Mouse (Mus musculus) heart, adult 2 months (tissue): ENCODE measurements around the gene Dctpp1.

Experiments used
- CTCF ChIP-seq: fragments of 200-600 bp; IDR thresholded peaks from 2 replicates; pipeline ENCODE4 v1.8.1; 2022; ENCODE audit warnings: antibody characterized with exemption, mild to moderate bottlenecking, moderate library complexity
- EP300 ChIP-seq: fragments of 200-500 bp; IDR thresholded peaks from 2 replicates; pipeline ENCODE4 v1.6.1; 2011; ENCODE audit warnings: low read depth, low read length, control low read depth; ENCODE audit not compliant: insufficient read depth
- POLR2A ChIP-seq: fragments of 200-500 bp; IDR thresholded peaks from 2 replicates; pipeline ENCODE4 v1.6.1; 2011; ENCODE audit warnings: mild to moderate bottlenecking, low read depth, low read length, control low read depth; ENCODE audit not compliant: insufficient read depth

GRCm38 (mm10) chr7:127225147-127225995 is 35.1 kb downstream of the Dctpp1 start:
- TF ChIP-seq CTCF (no peak), EP300 (no peak), POLR2A (no peak)
